Mouse (Mus musculus) heart, embryonic 16.5 days (tissue): ENCODE data around the gene Ccdc34. TPM values are rescaled to one million over a fixed set of nuclear protein-coding genes. Genes with fewer than 3 reads are reported as not detected.
A peak's percentile ranks its signal among the peaks of the same experiment; 100 is the strongest.

Experiments used
- ATAC-seq: fragments of 200-750 bp; cut with Nextera tagmentation; replicated peaks from 2 replicates; pipeline ENCODE4 v1.8.0; 2017; ENCODE audit warnings: moderate number of reproducible peaks; ENCODE audit not compliant: insufficient read depth, low FRiP score; ENCODE audit errors: extremely low read depth
- H3K27ac ChIP-seq: fragments of 300-500 bp; sonication (generic); 2 replicates; pipeline ENCODE4 v1.5.1; 2014; ENCODE audit warnings: mild to moderate bottlenecking, low read length, control low read depth, moderate library complexity
- H3K27me3 ChIP-seq: fragments of 300-500 bp; sonication (generic); 2 replicates; pipeline ENCODE4 v1.6.1; 2014; ENCODE audit warnings: low read length, mixed read lengths; ENCODE audit not compliant: control insufficient read depth, insufficient read depth
- H3K36me3 ChIP-seq: fragments of 300-500 bp; sonication (generic); 2 replicates; pipeline ENCODE4 v1.6.1; 2014; ENCODE audit not compliant: control insufficient read depth, insufficient read depth
- H3K4me1 ChIP-seq: fragments of 300-500 bp; sonication (generic); 2 replicates; pipeline ENCODE4 v1.6.1; 2014; ENCODE audit warnings: low read length, mixed read lengths; ENCODE audit not compliant: control insufficient read depth, insufficient read depth
- H3K4me2 ChIP-seq: fragments of 300-500 bp; sonication (generic); 2 replicates; pipeline ENCODE4 v1.6.1; 2014; ENCODE audit warnings: low read depth, mild to moderate bottlenecking, control low read depth, low read length
- H3K4me3 ChIP-seq: fragments of 300-500 bp; sonication (generic); 2 replicates; pipeline ENCODE4 v1.5.1; 2014; ENCODE audit warnings: mild to moderate bottlenecking, control low read depth, low read length
- H3K9ac ChIP-seq: fragments of 300-500 bp; sonication (generic); 2 replicates; pipeline ENCODE4 v1.6.1; 2014; ENCODE audit warnings: low read length, control low read depth
- H3K9me3 ChIP-seq: fragments of 300-500 bp; sonication (generic); replicated peaks from 2 replicates; pipeline ENCODE4 v1.6.1; 2016; ENCODE audit warnings: low read length; ENCODE audit not compliant: control insufficient read depth
- WGBS: fragments of 180-500 bp; shearing (Covaris S2); extraction: QIAGEN DNeasy Blood & Tissue Kit; methylation state at CpG from one replicate; pipeline ENCODE4 v1.1.7; 2014; 5-methylcytosine and 5-hydroxymethylcytosine counted together
- polyA plus RNA-seq: library from polyadenylated mRNA; unstranded; fragments of >200 nt; fragmentation: Nextera tagmentation; extraction: Ambion mirVana; gene quantifications from 2 replicates; pipeline ENCODE4 v1.2.1, GENCODE M21; 2015

Gene Ccdc34
- polyA plus RNA-seq, 1 experiment from 2014 or later = 26.4 TPM

DNA sequence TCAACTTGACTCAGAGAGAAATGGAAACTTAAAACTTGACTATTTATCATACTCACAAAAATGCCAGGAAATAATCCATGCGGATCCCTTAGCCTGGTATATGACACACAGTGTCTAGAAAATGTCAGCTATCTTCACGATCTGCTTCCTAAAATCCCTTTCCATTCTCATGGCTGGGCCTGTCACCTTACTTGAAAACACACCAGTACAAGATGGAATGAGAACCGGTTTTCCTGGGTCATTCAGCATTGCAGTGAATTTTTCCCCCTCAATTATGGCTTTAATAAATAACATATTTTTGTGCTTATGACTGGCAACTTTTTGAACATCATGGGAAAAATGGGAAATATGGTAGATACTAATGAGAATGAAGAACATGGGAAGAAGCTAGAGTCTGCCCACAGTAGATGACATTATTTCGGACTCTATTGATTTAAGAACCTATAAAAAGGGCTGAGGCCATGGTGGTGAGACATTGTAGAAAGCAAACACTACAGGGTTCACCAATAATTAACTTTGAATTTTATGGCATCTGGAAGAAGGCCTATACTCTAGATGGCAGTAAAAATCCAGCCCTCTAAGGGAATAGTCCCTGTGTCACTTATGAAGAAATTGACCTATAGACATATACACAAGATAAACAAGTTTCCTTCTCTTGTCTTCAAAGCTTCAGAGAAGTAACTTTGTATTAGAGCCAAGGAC, 171.2 kb downstream of the Ccdc34 start:
- Histone ChIP-seq H3K27ac (no peak overlapping the region), H3K9ac (no peak overlapping the region), H3K4me3 (no peak overlapping the region), H3K36me3 (no peaks in the 10 kb centered on the region), H3K27me3 (no peaks in the 10 kb centered on the region), H3K9me3 (no peaks in the 10 kb centered on the region), H3K4me2 (no peak overlapping the region), H3K4me1 (peaks cover 33% of the 10 kb centered on the region)
- ATAC-seq = no peak
- 86% methylated on average over 4 of the region's 4 CpGs for WGBS

DNA sequence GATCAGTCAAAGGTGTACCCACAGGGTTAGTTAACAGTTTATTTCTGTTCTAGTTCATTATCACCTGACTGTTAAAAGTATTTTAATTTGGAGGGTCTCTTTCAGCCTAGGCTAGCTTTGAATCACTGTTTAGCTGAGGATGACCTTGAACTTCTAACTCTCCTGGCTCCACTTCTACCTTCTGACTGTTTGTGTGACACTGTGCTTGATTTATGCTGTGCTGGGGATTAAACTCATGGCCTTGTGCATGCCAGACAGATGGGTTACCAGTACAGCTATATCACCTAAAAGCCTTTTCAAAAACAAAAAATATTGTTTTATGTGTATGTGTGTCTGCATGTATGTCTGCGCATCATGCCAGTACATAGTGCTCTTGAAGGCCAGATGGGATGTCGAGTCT, 172.8 kb downstream of the Ccdc34 start:
- H3K4me3 ChIP-seq = no peak overlapping the region
- peaks cover 30% of the 10 kb centered on the region for H3K4me1 ChIP-seq
- H3K9me3 ChIP-seq = no peaks in the 10 kb centered on the region
- 91% methylated on average over 2 of the region's 2 CpGs for WGBS
- H3K36me3 ChIP-seq = no peaks in the 10 kb centered on the region
- ATAC-seq = no peak
- no peak overlapping the region for H3K9ac ChIP-seq
- H3K27me3 ChIP-seq = no peaks in the 10 kb centered on the region
- no peak overlapping the region for H3K27ac ChIP-seq
- H3K4me2 ChIP-seq = no peak overlapping the region

DNA sequence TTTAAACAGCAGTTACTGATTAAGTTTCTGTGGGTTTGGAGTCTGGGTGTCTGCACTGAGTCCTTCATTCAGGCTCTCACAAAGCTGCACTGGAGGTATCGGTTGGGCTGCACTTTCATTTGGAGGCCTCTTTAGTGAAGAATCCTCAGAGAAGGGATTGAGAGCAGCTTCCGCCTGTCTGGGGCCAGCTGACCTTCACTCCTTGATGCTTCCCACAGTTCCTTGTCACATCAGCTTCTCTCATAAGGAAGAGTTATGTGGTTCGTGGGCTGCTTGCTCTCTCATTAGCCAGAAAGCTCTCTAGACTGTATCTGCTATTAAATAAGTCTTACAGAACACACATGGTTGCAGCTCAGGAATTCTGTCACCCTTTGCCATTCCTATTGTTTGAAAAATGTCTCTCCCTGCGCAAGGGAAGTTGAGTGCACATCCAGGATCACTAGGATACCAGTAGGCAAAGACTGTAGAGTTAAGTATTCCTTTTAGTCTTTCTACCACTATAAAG, 173.6 kb downstream of the Ccdc34 start:
- H3K9me3 ChIP-seq = no peaks in the 10 kb centered on the region
- no peak overlapping the region for H3K9ac ChIP-seq
- H3K4me3 ChIP-seq = no peak overlapping the region
- no peaks in the 10 kb centered on the region for H3K27me3 ChIP-seq
- H3K36me3 ChIP-seq = no peaks in the 10 kb centered on the region
- H3K4me1 ChIP-seq = peaks cover 27% of the 10 kb centered on the region
- ATAC-seq = no peak
- no peak overlapping the region for H3K4me2 ChIP-seq
- H3K27ac ChIP-seq = peak overlapping the region; percentile 94
- 61% methylated on average over 4 of the region's 4 CpGs for WGBS

DNA sequence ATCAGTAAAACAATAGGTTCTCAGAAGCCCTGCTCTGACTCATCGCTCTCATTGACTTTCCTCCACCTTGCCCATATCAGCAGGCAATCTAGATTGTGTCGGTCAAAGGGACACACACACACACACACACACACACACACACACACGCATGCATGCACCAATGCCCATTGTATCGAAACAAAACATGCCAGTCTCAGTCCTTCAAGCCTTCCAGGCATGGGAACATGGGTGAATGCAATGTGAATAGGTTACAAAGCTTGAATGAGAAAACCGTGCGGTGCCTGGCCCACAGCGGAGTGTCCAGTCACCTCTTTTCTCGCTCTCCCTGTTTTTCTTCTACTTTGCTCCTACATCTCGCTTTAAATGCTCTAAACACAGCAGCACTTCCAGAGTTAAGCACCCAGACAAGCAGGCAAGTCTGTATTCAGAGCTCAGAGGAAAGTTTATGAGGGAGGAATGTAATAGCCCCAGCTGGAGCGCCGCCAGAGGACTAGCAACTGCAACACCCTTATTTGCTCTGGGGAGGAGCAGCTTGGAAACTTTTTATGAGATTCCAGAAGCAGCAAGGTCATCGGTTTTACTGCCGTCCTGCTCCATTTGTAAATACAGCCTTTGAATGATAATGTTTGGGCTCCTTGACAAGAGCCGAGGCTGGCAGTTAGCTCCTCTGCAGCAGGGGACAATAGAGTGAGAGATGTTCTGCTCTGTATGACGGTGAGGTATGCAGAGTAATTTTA, 174.5 kb downstream of the Ccdc34 start:
- peak; percentile 83 for ATAC-seq
- H3K9ac ChIP-seq = peak overlapping the region; percentile 56
- no peak overlapping the region for H3K4me3 ChIP-seq
- no peaks in the 10 kb centered on the region for H3K36me3 ChIP-seq
- H3K27me3 ChIP-seq = no peaks in the 10 kb centered on the region
- peaks cover 25% of the 10 kb centered on the region for H3K4me1 ChIP-seq
- peak overlapping the region; percentile 44 for H3K4me2 ChIP-seq
- H3K27ac ChIP-seq = peak overlapping the region; percentile 94
- H3K9me3 ChIP-seq = no peaks in the 10 kb centered on the region
- 29% methylated on average over 15 of the region's 15 CpGs for WGBS

DNA sequence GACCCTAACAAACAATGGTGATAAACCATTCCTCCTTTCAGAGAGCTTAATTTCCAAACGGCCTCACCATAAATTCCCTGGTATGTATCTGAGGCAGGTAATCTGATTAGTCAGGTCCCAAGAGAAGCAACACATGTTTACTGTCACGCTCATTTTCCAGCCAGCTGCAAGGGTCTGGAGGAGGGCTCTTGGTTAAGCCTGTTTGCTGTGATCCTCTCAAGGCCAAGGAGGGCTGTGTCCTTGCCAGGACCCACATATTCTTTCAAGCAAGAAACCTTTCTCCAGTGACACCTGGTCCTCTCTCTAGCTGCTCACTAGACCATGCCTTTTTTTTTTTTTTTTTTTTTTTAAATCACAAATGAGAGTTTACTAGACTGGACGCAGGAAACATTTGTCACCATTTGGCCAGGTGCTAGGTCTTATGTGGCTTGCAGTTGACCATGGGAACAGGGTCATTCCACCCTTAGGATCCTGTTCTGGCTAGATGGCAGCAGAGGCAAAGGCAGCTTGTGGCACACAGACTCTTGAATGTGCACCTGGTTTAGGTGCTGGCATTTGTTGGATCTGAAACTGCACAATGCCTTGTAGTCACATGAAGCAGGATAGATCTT, 175.2 kb downstream of the Ccdc34 start:
- WGBS = 27% methylated on average over 3 of the region's 3 CpGs
- H3K4me1 ChIP-seq = peaks cover 21% of the 10 kb centered on the region
- H3K27ac ChIP-seq = peak overlapping the region; percentile 94
- no peaks in the 10 kb centered on the region for H3K9me3 ChIP-seq
- no peak overlapping the region for H3K4me3 ChIP-seq
- H3K4me2 ChIP-seq = peak overlapping the region; percentile 44
- H3K9ac ChIP-seq = peak overlapping the region; percentile 56
- H3K36me3 ChIP-seq = no peaks in the 10 kb centered on the region
- H3K27me3 ChIP-seq = no peaks in the 10 kb centered on the region
- 0 out of 2 replicates have a peak, but pooled peaks have one; percentile 19 for ATAC-seq

DNA sequence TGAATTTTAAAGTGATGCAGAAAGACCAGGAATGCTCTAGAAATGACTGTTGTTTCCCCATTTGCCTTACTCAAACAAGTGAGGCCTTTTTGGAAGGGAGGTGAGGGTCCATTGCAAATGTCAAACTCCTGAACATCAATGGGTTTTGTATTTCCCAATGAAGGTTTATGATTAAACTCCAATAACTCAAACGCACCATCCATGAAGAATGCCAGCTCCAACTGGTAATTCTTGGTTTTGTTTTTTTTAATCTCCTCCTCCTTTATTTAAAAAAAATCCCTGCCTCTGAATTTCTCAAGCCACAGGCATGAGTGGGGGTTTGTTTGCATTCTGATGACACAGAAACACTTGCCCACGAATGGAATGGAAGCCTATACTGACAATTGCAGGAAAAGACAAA, 178.9 kb downstream of the Ccdc34 start:
- Histone ChIP-seq H3K27me3 (no peaks in the 10 kb centered on the region), H3K27ac (no peak overlapping the region), H3K4me2 (no peak overlapping the region), H3K36me3 (no peaks in the 10 kb centered on the region), H3K4me1 (peaks cover 14% of the 10 kb centered on the region), H3K4me3 (no peak overlapping the region), H3K9me3 (no peaks in the 10 kb centered on the region), H3K9ac (no peak overlapping the region)
- no peak for ATAC-seq
- WGBS = 75% methylated on average over 2 of the region's 2 CpGs

DNA sequence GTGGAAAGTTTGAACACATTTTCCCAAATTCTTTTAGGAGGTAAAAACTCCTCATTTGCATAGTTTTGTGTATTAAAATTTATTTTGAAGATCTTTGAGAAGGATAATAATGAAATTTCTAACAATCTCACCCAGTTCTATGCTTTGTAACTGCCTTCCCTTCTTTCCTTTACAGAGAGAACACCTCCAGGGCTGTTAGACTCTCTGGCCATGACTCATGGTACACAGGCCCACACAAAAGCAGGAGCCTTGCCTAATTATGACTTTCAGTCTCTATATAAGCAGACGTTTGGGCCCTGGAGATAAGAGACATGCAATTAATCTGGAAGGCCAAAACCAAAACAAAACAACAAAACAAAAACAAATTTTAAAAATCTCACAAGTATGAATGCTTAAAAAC, 182.0 kb downstream of the Ccdc34 start:
- ATAC-seq = no peak
- no peaks in the 10 kb centered on the region for H3K27me3 ChIP-seq

DNA sequence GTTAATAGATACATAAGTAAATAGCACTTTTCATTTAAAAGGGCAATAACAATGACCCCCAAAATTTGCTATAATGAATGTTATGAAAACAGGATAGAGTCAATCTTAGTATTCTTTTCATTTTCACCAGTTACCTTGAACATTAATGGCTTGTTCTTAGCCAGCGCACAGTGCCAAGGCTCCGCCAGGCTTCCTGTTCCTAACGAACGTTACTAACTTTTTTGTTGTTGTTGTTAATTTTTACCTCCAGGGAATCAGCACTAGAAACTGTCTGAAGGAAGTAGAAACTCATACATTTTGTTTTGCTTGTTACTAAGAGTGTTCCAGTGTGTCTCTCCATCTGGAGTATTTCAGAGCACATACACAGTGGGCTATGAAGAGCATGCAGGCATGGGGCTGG, 184.2 kb downstream of the Ccdc34 start:
- Histone ChIP-seq H3K27ac (no peak overlapping the region), H3K36me3 (no peaks in the 10 kb centered on the region), H3K4me1 (peaks cover 9% of the 10 kb centered on the region; the same call in 1 of the 2 replicates), H3K9ac (no peak overlapping the region), H3K4me3 (no peak overlapping the region), H3K9me3 (no peaks in the 10 kb centered on the region), H3K4me2 (no peak overlapping the region), H3K27me3 (no peaks in the 10 kb centered on the region)
- no peak for ATAC-seq
- WGBS = 88% methylated on average over 4 of the region's 4 CpGs

More for the DNA sequence above, 182.0 kb downstream of the Ccdc34 start:
- no peak overlapping the region for H3K9ac ChIP-seq
- H3K4me1 ChIP-seq = peaks cover 7% of the 10 kb centered on the region; the same call in 1 of the 2 replicates
- H3K4me3 ChIP-seq = no peak overlapping the region
- no peaks in the 10 kb centered on the region for H3K9me3 ChIP-seq
- H3K4me2 ChIP-seq = no peak overlapping the region
- WGBS = 38% methylated on average over 1 of the region's 1 CpGs
- no peaks in the 10 kb centered on the region for H3K36me3 ChIP-seq
- H3K27ac ChIP-seq = no peak overlapping the region
